In the genomic region with DNA sequence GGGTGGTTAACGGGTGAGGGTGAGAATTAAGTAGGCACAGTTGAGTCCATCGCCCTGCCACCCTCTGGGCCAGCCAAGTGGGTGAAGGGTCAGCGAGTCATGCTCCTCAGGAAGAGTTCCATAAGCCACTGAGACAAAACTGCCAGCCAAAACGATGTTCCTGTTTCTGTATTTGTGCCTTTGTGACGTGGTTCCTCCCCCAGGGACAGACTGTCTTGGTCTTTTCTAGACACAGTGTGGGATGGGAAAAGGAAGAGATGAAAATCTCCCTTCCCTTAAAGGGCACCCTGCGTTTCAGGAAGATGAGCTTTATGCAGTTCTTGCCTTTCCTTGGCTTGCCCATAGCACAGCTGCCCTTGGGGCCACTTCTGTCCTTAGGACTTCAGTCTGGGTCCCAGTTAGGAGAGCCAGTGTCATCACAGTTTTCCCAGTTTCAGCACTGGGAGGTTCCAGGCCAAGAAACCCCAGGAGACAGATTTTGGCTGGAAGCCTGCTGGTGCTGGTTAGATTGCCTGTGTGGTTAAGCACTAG, we compare ENCODE assay signal across 8 mouse cellular contexts. TPM values are rescaled to one million over a fixed set of nuclear protein-coding genes. Genes with fewer than 3 reads are reported as not detected.
A peak's percentile ranks its signal among the peaks of the same experiment; 100 is the strongest.
DNase-seq lines count a peak whose midpoint lies in the region; ATAC-seq and TF ChIP-seq lines count a peak whose summit lies in the region.

No protein-coding gene starts in this region.

- no peak overlapping the region for H3K9ac ChIP-seq in forebrain, embryonic 15.5 days (replicated peaks)
- H3K9ac ChIP-seq in intestine, embryonic 16.5 days (ENCODE audit: low read depth, low read length): no peak overlapping the region

- no peak for TF ChIP-seq CTCF in cortical plate, adult 2 months (IDR thresholded peaks at IDR 0.05; ENCODE audit: extremely low read depth, insufficient read depth, low read length)

- peak; percentile 14 to 20 for DNase-seq in spleen, adult 18-20 months
- DNase-seq in spleen, adult 12 weeks (ENCODE audit: low spot score): no peak
- peak; percentile 80 to 81 for DNase-seq in heart, postnatal 36 days
- peak; percentile 66 to 75 for DNase-seq in left cerebral cortex, postnatal 36 days (ENCODE audit: low spot score in 2 of 2)
- DNase-seq in right cerebral cortex, postnatal 10 days (ENCODE audit: low spot score in 2 of 2): peak; percentile 71 to 74

- intact Hi-C loops in heart, postnatal 36 days (cut with DNase I): no loop called here
- intact Hi-C loops in left cerebral cortex, postnatal 36 days (cut with DNase I): no loop called here

- peaks cover 37% of the 10 kb centered on the region for H3K36me3 ChIP-seq in forebrain, embryonic 15.5 days
- peaks cover 4% of the 10 kb centered on the region; the same call in 1 of the 2 replicates for H3K36me3 ChIP-seq in intestine, embryonic 16.5 days (ENCODE audit: control insufficient read depth, insufficient read depth, low read length)

- WGBS in forebrain, embryonic 15.5 days: 87% methylated on average over 6 of the region's 6 CpGs
- 81% methylated on average over 6 of the region's 6 CpGs for WGBS in intestine, embryonic 16.5 days

- no peak overlapping the region for H3K4me3 ChIP-seq in cortical plate, adult 2 months (ENCODE audit: insufficient read depth, low read length)
- no peak overlapping the region for H3K4me3 ChIP-seq in forebrain, embryonic 15.5 days
- no peak overlapping the region for H3K4me3 ChIP-seq in intestine, embryonic 16.5 days (ENCODE audit: low read length)

- no peak overlapping the region for H3K4me2 ChIP-seq in forebrain, embryonic 15.5 days (replicated peaks)
- H3K4me2 ChIP-seq in intestine, embryonic 16.5 days (ENCODE audit: low read depth, low read length): no peak overlapping the region

- H3K27ac ChIP-seq in cortical plate, adult 2 months (ENCODE audit: insufficient read depth, low read length): peak overlapping the region; percentile 79
- H3K27ac ChIP-seq in forebrain, embryonic 15.5 days (replicated peaks): no peak overlapping the region
- no peak overlapping the region for H3K27ac ChIP-seq in intestine, embryonic 16.5 days (ENCODE audit: low read length)

- no peaks in the 10 kb centered on the region for H3K9me3 ChIP-seq in forebrain, embryonic 15.5 days
- H3K9me3 ChIP-seq in intestine, embryonic 16.5 days (ENCODE audit: control insufficient read depth, low read length): no peaks in the 10 kb centered on the region

- peaks cover 14% of the 10 kb centered on the region for H3K4me1 ChIP-seq in cortical plate, adult 2 months (ENCODE audit: control insufficient read depth, insufficient read depth, low read length)
- no peaks in the 10 kb centered on the region for H3K4me1 ChIP-seq in forebrain, embryonic 15.5 days
- H3K4me1 ChIP-seq in intestine, embryonic 16.5 days (ENCODE audit: control insufficient read depth, insufficient read depth, low read length): peaks cover 11% of the 10 kb centered on the region

- no peak for ATAC-seq in forebrain, embryonic 15.5 days (replicated peaks)
- ATAC-seq in intestine, embryonic 16.5 days: no peak

- H3K27me3 ChIP-seq in forebrain, embryonic 15.5 days: no peaks in the 10 kb centered on the region
- H3K27me3 ChIP-seq in intestine, embryonic 16.5 days (replicated peaks; ENCODE audit: control insufficient read depth, insufficient read depth, low read length): no peaks in the 10 kb centered on the region

- no peak for TF ChIP-seq POLR2A in cortical plate, adult 2 months (IDR thresholded peaks at IDR 0.05; ENCODE audit: extremely low read depth, insufficient read depth, low read length)

RNA-seq across cellular contexts. Expression of a gene that starts 11.1 kb away (rescaled TPM):
- 4.4 and 4.6 TPM in 2 replicates for polyA plus RNA-seq in cortical plate, adult 2 months (2012; rRNA removed)
- 100 to 1,000 TPM in 1 of 2 experiments, 10 to 100 TPM in 1; 72.3 to 103 TPM for total RNA-seq in heart, postnatal 36 days (2021)
- 1 to 10 TPM; 2.3 to 2.8 TPM for total RNA-seq in left cerebral cortex, postnatal 36 days (2021)
- not detected in 2 replicates for polyA plus RNA-seq in forebrain, embryonic 15.5 days (2015; fragmentation: Nextera tagmentation; extraction: Ambion mirVana)
- not detected in 2 replicates for polyA plus RNA-seq in intestine, embryonic 16.5 days (2015; fragmentation: Nextera tagmentation; extraction: Ambion mirVana)

RNA-seq across cellular contexts. Expression of a gene that starts 31.5 kb away (rescaled TPM):
- polyA plus RNA-seq in cortical plate, adult 2 months (2012; rRNA removed): 37.0 and 42.0 TPM in 2 replicates
- 100 to 1,000 TPM; 331 to 414 TPM for total RNA-seq in heart, postnatal 36 days (2021)
- total RNA-seq in left cerebral cortex, postnatal 36 days (2021): 10 to 100 TPM; 76.5 to 90.0 TPM
- polyA plus RNA-seq in forebrain, embryonic 15.5 days (2015; fragmentation: Nextera tagmentation; extraction: Ambion mirVana): 47.4 and 48.4 TPM in 2 replicates
- polyA plus RNA-seq in intestine, embryonic 16.5 days (2015; fragmentation: Nextera tagmentation; extraction: Ambion mirVana): 368 and 382 TPM in 2 replicates

RNA-seq across cellular contexts. Expression of a gene that starts 53.1 kb away (rescaled TPM):
- polyA plus RNA-seq in cortical plate, adult 2 months (2012; rRNA removed): 0.85 and 1.1 TPM in 2 replicates
- total RNA-seq in heart, postnatal 36 days (2021): not detected
- under 1 TPM; 0.39 to 0.45 TPM for total RNA-seq in left cerebral cortex, postnatal 36 days (2021)
- polyA plus RNA-seq in forebrain, embryonic 15.5 days (2015; fragmentation: Nextera tagmentation; extraction: Ambion mirVana): 2.6 and 4.9 TPM in 2 replicates
- polyA plus RNA-seq in intestine, embryonic 16.5 days (2015; fragmentation: Nextera tagmentation; extraction: Ambion mirVana): 0.48 and 0.50 TPM in 2 replicates
